Mouse (Mus musculus): ENCODE data around the gene Mdh2. TPM values are rescaled to one million over a fixed set of nuclear protein-coding genes. Genes with fewer than 3 reads are reported as not detected.

Mdh2 gene
- polyA plus RNA-seq, 1 experiment, result 725 TPM

- Histone ChIP-seq H3K4me2 (ENCODE audit: low read depth) (no peak overlapping the region), H3K36me3 (ENCODE audit: control insufficient read depth, insufficient read depth) (no peaks in the 10 kb centered on the region), H3K4me3 (no peak overlapping the region), H3ac (ENCODE audit: control insufficient read depth, insufficient read length) (no peak overlapping the region), H3K79me2 (ENCODE audit: control insufficient read depth, insufficient read depth) (no peaks in the 10 kb centered on the region), H3K27me3 (ENCODE audit: control insufficient read depth, insufficient read depth, insufficient read length) (peaks cover 56% of the 10 kb centered on the region)
- TF ChIP-seq TCF3 (IDR thresholded peaks at IDR 0.05; ENCODE audit: insufficient read length, low read depth) (no peak), SRF (IDR thresholded peaks at IDR 0.05; ENCODE audit: control insufficient read depth, insufficient read length, low read depth) (no peak), MYOG (IDR thresholded peaks at IDR 0.05; ENCODE audit: control insufficient read depth in 1 of 3, insufficient read depth in 1 of 3, insufficient read length in 2 of 3, low read depth in 2 of 3) (no peak), MAX (IDR thresholded peaks at IDR 0.05; ENCODE audit: low read depth) (no peak), POLR2A (IDR thresholded peaks at IDR 0.05; ENCODE audit: insufficient read length, low read depth) (no peak), REST (IDR thresholded peaks at IDR 0.05; ENCODE audit: insufficient read depth, insufficient read length) (no peak), E2F4 (IDR thresholded peaks at IDR 0.05; ENCODE audit: insufficient read depth) (no peak), USF1 (IDR thresholded peaks at IDR 0.05; ENCODE audit: low read depth) (no peak), CEBPB (IDR thresholded peaks at IDR 0.05; ENCODE audit: insufficient read depth, poor library complexity, severe bottlenecking) (no peak), MYOD1 (IDR thresholded peaks at IDR 0.05; ENCODE audit: control insufficient read depth in 1 of 3, insufficient read length in 2 of 3, low read depth in 2 of 3) (no peak), POLR2AphosphoS2 (IDR thresholded peaks at IDR 0.05; ENCODE audit: insufficient read length, low read depth) (no peak)
Observed at GRCm38 (mm10) chr5:135818491-135818890, 40.2 kb downstream of the Mdh2 start.

DNA sequence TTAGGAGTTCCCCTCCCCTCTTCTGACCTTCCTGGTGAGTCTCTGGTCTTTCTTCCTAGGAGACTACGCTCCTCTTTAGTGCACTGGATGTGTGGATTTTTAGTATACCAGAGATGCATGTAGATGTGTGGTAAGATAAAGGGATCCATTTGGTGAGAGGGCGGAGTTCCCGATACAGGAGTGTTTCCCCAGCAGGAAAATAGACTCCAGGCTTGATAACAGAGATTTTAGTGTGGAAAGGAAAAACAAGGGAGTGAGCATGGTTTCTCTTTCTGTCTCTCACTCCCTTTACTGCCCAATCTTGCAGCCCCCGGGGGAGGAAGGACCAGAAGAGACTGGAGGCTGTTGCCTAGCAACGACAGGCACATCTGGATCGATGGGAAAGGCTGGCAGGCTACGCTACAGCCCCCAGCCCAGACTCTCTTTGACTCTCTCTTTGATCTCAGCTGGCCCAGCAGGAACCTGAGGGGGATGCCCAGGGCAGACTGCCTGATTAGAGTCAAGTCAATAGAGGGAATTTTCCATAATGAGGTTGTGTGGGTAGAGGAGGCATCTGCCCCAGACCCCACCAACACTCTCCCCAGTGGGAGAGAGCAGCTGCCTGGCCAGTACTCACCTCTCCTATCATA is 44.1 kb downstream of the Mdh2 start:
- no peak for TF ChIP-seq POLR2AphosphoS2 (IDR thresholded peaks at IDR 0.05; ENCODE audit: insufficient read length, low read depth)
- TF ChIP-seq MYOD1 (IDR thresholded peaks at IDR 0.05; ENCODE audit: control insufficient read depth in 1 of 3, insufficient read length in 2 of 3, low read depth in 2 of 3), result no peak
- no peak for TF ChIP-seq REST (IDR thresholded peaks at IDR 0.05; ENCODE audit: insufficient read depth, insufficient read length)
- TF ChIP-seq USF1 (IDR thresholded peaks at IDR 0.05; ENCODE audit: low read depth), result no peak
- no peak for TF ChIP-seq E2F4 (IDR thresholded peaks at IDR 0.05; ENCODE audit: insufficient read depth)
- no peak for TF ChIP-seq TCF12 (IDR thresholded peaks at IDR 0.05; ENCODE audit: insufficient read depth, poor library complexity, severe bottlenecking)
- TF ChIP-seq TCF3 (IDR thresholded peaks at IDR 0.05; ENCODE audit: insufficient read length, low read depth), result no peak
- TF ChIP-seq MYOG (IDR thresholded peaks at IDR 0.05; ENCODE audit: control insufficient read depth in 1 of 3, insufficient read depth in 1 of 3, insufficient read length in 2 of 3, low read depth in 2 of 3), result no peak
- TF ChIP-seq SRF (IDR thresholded peaks at IDR 0.05; ENCODE audit: control insufficient read depth, insufficient read length, low read depth), result no peak
- TF ChIP-seq MAX (IDR thresholded peaks at IDR 0.05; ENCODE audit: low read depth), result no peak
- Histone ChIP-seq H3K4me3 (no peak overlapping the region), H3ac (ENCODE audit: control insufficient read depth, insufficient read length) (no peak overlapping the region), H3K36me3 (ENCODE audit: control insufficient read depth, insufficient read depth) (no peaks in the 10 kb centered on the region), H3K79me2 (ENCODE audit: control insufficient read depth, insufficient read depth) (no peaks in the 10 kb centered on the region), H3K4me2 (ENCODE audit: low read depth) (no peak overlapping the region), H3K27me3 (ENCODE audit: control insufficient read depth, insufficient read depth, insufficient read length) (peaks cover 81% of the 10 kb centered on the region)

GRCm38 (mm10) chr5:135824517-135824916 is 46.2 kb downstream of the Mdh2 start:
- H3K4me2 ChIP-seq (ENCODE audit: low read depth), result no peak overlapping the region

GRCm38 (mm10) chr5:135826225-135826624 is 47.9 kb downstream of the Mdh2 start:
- H3ac ChIP-seq (ENCODE audit: control insufficient read depth, insufficient read length), result no peak overlapping the region
- H3K36me3 ChIP-seq (ENCODE audit: control insufficient read depth, insufficient read depth), result no peaks in the 10 kb centered on the region
- H3K4me2 ChIP-seq (ENCODE audit: low read depth), result no peak overlapping the region
- peaks cover 54% of the 10 kb centered on the region for H3K27me3 ChIP-seq (ENCODE audit: control insufficient read depth, insufficient read depth, insufficient read length)
- H3K79me2 ChIP-seq (ENCODE audit: control insufficient read depth, insufficient read depth), result no peaks in the 10 kb centered on the region
- TF ChIP-seq MAX (IDR thresholded peaks at IDR 0.05; ENCODE audit: low read depth), result no peak
- TF ChIP-seq POLR2AphosphoS2 (IDR thresholded peaks at IDR 0.05; ENCODE audit: insufficient read length, low read depth), result no peak
- no peak for TF ChIP-seq SRF (IDR thresholded peaks at IDR 0.05; ENCODE audit: control insufficient read depth, insufficient read length, low read depth)
- H3K4me3 ChIP-seq, result no peak overlapping the region

More at GRCm38 (mm10) chr5:135824517-135824916, 46.2 kb downstream of the Mdh2 start:
- no peak for TF ChIP-seq CEBPB (IDR thresholded peaks at IDR 0.05; ENCODE audit: insufficient read depth, poor library complexity, severe bottlenecking)
- TF ChIP-seq REST (IDR thresholded peaks at IDR 0.05; ENCODE audit: insufficient read depth, insufficient read length), result no peak
- no peak for TF ChIP-seq MYOD1 (IDR thresholded peaks at IDR 0.05; ENCODE audit: control insufficient read depth in 1 of 3, insufficient read length in 2 of 3, low read depth in 2 of 3)
- no peak for TF ChIP-seq MAX (IDR thresholded peaks at IDR 0.05; ENCODE audit: low read depth)
- TF ChIP-seq MYOG (IDR thresholded peaks at IDR 0.05; ENCODE audit: control insufficient read depth in 1 of 3, insufficient read depth in 1 of 3, insufficient read length in 2 of 3, low read depth in 2 of 3), result no peak
- TF ChIP-seq TCF12 (IDR thresholded peaks at IDR 0.05; ENCODE audit: insufficient read depth, poor library complexity, severe bottlenecking), result no peak
- TF ChIP-seq USF1 (IDR thresholded peaks at IDR 0.05; ENCODE audit: low read depth), result no peak
- TF ChIP-seq TCF3 (IDR thresholded peaks at IDR 0.05; ENCODE audit: insufficient read length, low read depth), result no peak
- no peak for TF ChIP-seq SRF (IDR thresholded peaks at IDR 0.05; ENCODE audit: control insufficient read depth, insufficient read length, low read depth)
- no peak for TF ChIP-seq E2F4 (IDR thresholded peaks at IDR 0.05; ENCODE audit: insufficient read depth)
- no peak for TF ChIP-seq POLR2A (IDR thresholded peaks at IDR 0.05; ENCODE audit: insufficient read length, low read depth)
- no peak for TF ChIP-seq POLR2AphosphoS2 (IDR thresholded peaks at IDR 0.05; ENCODE audit: insufficient read length, low read depth)
- H3K4me3 ChIP-seq, result no peak overlapping the region
- no peak overlapping the region for H3ac ChIP-seq (ENCODE audit: control insufficient read depth, insufficient read length)
- H3K27me3 ChIP-seq (ENCODE audit: control insufficient read depth, insufficient read depth, insufficient read length), result peaks cover 66% of the 10 kb centered on the region
- no peaks in the 10 kb centered on the region for H3K36me3 ChIP-seq (ENCODE audit: control insufficient read depth, insufficient read depth)
- no peaks in the 10 kb centered on the region for H3K79me2 ChIP-seq (ENCODE audit: control insufficient read depth, insufficient read depth)

GRCm38 (mm10) chr5:135829381-135829780 is 51.1 kb downstream of the Mdh2 start:
- Histone ChIP-seq H3K4me3 (no peak overlapping the region), H3K36me3 (ENCODE audit: control insufficient read depth, insufficient read depth) (no peaks in the 10 kb centered on the region), H3K27me3 (ENCODE audit: control insufficient read depth, insufficient read depth, insufficient read length) (peaks cover 31% of the 10 kb centered on the region), H3K4me2 (ENCODE audit: low read depth) (no peak overlapping the region), H3ac (ENCODE audit: control insufficient read depth, insufficient read length) (no peak overlapping the region), H3K79me2 (ENCODE audit: control insufficient read depth, insufficient read depth) (no peaks in the 10 kb centered on the region)
- no peak for TF ChIP-seq TCF12 (IDR thresholded peaks at IDR 0.05; ENCODE audit: insufficient read depth, poor library complexity, severe bottlenecking)
- TF ChIP-seq MYOD1 (IDR thresholded peaks at IDR 0.05; ENCODE audit: control insufficient read depth in 1 of 3, insufficient read length in 2 of 3, low read depth in 2 of 3), result no peak
- TF ChIP-seq SRF (IDR thresholded peaks at IDR 0.05; ENCODE audit: control insufficient read depth, insufficient read length, low read depth), result no peak
- no peak for TF ChIP-seq MAX (IDR thresholded peaks at IDR 0.05; ENCODE audit: low read depth)
- TF ChIP-seq TCF3 (IDR thresholded peaks at IDR 0.05; ENCODE audit: insufficient read length, low read depth), result no peak
- TF ChIP-seq REST (IDR thresholded peaks at IDR 0.05; ENCODE audit: insufficient read depth, insufficient read length), result no peak
- no peak for TF ChIP-seq CEBPB (IDR thresholded peaks at IDR 0.05; ENCODE audit: insufficient read depth, poor library complexity, severe bottlenecking)
- TF ChIP-seq POLR2A (IDR thresholded peaks at IDR 0.05; ENCODE audit: insufficient read length, low read depth), result no peak
